Mouse (Mus musculus) layer of hippocampus, adult 8-10 months (tissue): ENCODE results near the gene Rims4. TPM values are rescaled to one million over a fixed set of nuclear protein-coding genes. Genes with fewer than 3 reads are reported as not detected.

Experiments used
- total RNA-seq, 4 experiments: library from RNA; stranded (reverse); gene quantifications; 2 replicates each; pipeline ENCODE4 v1.2.4; 2022

Rims4 gene
- total RNA-seq, 4 experiments from 2014 or later = 34.0 to 50.8 (median 41.7) TPM

Other genes with a start within 250 kb of the Rims4 start
- gene Ada, start 168.4 kb downstream of the Rims4 start, total RNA-seq = 1 to 10 TPM in 3 of 4 experiments, under 1 TPM in 1; 0.73 to 1.6 (median 1.5) TPM
- under 1 TPM in 2 of 4 experiments, not detected in 2; 0.29 to 0.61 TPM for gene Ccn5, start 97.8 kb downstream of the Rims4 start, total RNA-seq
- gene Kcnk15, start 65.0 kb downstream of the Rims4 start, total RNA-seq = not detected
- gene Ywhab, start 76.3 kb upstream of the Rims4 start, total RNA-seq = 100 to 1,000 TPM; 458 to 531 (median 484) TPM
- 1 to 10 TPM in 1 of 4 experiments, under 1 TPM in 3; 0.45 to 1.5 (median 0.87) TPM for gene Pabpc1l, start 106.8 kb upstream of the Rims4 start, total RNA-seq
- gene Stk4, start 151.6 kb upstream of the Rims4 start, total RNA-seq = 10 to 100 TPM; 41.1 to 55.7 (median 46.3) TPM
- gene Tomm34, start 152.5 kb upstream of the Rims4 start, total RNA-seq = 100 to 1,000 TPM; 108 to 114 (median 109) TPM